Mouse (Mus musculus) spleen, postnatal 36 days (tissue): Measurements from ENCODE around the gene Olfr1123.
"Not testable (repeated sequence)": the region's sequence is repeated elsewhere in the genome, so short reads cannot be mapped to it uniquely, and the experiment has no call there.

Experiments used
- DNase-seq, 2 experiments: peaks; one replicate each; pipeline ENCODE4 v3.0.0; 2022; ENCODE audit warnings: low spot score in 2 of 2, mixed read lengths in 1 of 2

The Olfr1123 gene

DNA sequence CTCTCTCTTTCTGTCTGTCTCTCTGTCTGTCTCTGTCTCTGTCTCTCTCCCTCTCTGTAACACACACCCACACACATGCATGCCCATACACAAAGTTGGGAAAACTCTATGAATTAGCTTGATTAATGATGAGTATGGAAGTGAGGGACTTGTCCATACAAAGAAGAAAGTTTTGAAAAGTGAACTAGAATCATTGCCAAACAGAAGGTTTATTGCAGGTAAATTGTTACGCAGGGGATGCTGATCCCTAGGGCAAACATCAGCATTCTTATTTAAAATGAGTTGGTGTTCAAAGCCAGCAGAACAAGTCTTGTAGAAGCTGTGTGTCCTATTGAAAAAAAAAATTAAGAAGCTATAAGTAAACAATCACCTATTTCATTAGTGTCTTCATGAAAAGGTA lies at the start of gene Olfr1123:
Olfr1123 (plus strand) TSS at position 301 of the 400 bp plus-strand sequence.
- no peak for DNase-seq

DNA sequence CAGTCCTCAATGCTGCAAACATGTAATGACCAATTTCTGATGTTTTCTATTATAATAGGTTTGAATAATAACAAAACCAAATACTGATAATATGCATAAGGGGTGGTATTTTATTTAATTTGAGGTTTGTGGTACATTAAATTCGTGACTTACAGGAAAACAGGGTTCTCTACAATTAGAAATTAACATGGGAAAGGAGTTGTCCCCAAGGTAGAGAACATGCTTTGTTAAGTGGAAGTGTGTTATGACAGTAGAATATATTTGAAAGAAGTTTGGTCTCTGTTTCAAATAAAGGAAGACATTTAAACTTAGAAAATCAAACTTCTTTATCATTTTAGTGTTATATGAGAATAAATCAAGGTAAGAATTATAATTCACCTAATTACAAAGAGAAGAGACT lies 46.8 kb upstream of the Olfr1123 start, which contains the start of gene Olfr1121:
Olfr1121 (plus strand) TSS at position 301 of the 400 bp plus-strand sequence.
- DNase-seq, result no peak

DNA sequence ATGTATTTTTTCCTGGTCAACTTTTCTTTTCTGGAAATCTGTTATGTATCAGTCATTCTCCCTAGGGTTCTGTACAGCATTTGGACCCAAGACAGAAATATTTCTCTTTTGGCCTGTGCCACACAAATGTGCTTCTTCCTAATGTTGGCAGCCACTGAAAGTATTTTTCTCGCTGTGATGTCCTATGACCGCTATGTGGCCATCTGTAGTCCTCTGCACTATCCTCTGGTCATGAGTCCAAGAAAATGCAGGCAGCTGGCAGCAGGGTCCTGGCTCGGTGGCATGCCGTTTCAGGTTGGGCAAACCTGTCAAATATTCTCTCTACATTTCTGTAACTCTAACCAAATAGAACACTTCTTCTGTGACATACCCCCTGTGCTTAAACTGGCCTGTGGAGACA lies 44.7 kb upstream of the Olfr1123 start:
- no peak for DNase-seq

DNA sequence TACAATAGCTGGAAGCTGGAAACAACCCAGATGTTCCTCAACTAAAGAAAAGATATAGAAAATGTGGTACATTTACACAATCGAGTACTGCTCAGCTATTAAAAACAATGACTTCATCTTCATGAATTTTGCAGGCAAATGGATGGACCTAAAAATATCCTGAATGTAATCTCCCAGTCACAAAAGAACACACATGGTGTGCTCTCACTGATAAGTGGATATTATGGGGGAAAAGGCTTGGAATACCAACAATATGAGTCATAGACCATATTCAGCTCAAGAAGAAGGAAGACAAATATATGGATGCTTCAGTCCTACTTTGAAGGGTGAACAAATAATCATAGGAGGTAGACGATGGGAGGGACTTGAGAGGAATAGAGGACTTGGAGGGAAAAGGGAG lies 32.5 kb upstream of the Olfr1123 start:
- no peak for DNase-seq

DNA sequence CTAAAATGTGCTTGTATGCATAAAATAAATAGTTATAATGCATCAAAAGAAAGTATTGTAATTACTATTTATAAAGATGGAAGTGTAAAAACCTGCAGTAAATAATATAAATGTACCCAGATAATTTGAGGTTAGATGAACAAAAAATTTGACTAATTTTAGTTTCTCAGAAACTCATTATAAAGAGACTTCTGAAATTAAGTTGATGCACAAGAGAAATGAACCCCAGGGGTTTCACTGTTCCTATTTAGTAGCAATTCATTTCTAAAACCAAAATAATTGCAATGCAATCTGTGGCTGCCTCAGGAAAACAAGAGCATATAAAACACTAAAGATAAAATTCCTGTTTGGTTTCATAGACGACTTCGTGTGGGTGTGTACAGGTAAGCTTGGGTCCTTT lies 30.9 kb upstream of the Olfr1123 start, which contains the start of gene Olfr1122:
Olfr1122 (plus strand) TSS at position 301 of the 400 bp plus-strand sequence.
- DNase-seq, result no peak

DNA sequence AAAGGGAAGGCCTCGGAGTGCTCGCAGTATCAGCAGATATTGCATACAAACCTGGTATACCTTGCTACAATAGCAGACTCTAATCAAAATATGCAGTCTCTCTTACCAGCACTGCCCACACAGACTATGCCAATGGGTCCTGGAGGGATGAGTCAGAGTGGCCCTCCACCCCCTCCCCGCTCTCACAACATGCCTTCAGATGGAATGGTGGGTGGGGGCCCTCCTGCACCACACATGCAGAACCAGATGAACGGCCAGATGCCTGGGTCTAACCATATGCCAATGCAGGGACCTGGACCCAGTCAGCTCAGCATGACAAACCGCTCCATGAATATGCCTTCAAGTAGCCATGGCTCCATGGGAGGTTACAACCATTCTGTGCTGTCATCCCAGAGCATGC lies 22.8 kb upstream of the Olfr1123 start:
- DNase-seq, result not testable (repeated sequence)

DNA sequence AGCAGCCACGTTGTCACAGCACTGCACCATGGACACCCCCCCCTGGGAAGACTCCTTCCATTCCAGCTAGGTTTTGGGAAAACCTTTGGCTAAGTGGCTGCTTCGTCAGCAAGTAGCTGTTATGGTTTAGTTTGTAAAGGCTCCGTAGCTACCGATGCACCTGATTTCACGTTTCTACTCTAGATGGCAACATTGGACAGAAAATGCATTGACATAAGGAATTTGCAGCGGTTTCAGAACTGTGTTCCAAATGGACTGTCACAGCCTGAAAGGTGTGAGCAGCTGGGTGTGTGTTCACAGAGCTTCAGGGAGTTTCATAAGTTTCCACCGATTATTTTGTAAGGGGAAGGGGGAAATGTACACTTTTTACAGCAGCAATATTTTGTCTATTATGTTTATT lies 21.7 kb upstream of the Olfr1123 start:
- not testable (repeated sequence) for DNase-seq

DNA sequence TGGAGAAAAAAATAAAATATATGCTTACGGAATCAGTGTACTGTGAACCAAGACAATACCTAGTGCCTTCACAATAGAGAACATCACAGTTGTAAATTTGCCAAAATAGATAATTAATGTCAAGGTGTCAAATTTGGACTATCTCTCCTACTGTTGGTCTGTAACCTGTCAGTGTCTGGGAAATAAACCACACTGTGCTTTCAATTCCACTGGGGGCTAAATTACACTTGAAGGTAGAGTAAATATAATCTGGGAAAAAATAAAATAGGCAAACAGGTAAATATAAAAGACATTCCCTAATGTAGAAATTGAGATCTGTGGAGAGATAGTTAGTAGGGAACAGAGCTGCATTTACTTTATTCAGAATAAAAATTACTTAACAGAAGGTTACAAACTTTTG lies 13.5 kb downstream of the Olfr1123 start, which contains the start of gene Olfr1124:
Olfr1124 (plus strand) TSS at position 301 of the 400 bp plus-strand sequence.
- DNase-seq, result no peak

DNA sequence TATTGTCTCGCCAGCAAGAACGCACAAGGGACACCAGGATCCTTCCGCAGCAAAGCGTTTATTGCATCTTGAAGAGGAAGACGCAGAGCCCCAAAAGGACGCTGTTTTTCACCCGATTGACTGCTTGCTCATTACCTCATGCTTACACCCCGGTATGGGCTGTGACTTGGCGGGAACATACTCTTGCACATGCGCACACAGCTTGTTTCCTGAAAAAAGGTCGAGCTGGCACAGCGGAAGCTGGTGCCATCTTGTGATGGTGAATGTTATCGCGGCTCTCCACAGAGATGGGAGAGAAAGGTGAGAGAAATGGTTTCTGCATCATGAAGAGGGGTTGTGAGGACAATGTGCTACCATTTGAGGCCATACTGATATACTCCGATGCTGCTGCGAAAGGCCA lies 21.3 kb downstream of the Olfr1123 start:
- no peak for DNase-seq

DNA sequence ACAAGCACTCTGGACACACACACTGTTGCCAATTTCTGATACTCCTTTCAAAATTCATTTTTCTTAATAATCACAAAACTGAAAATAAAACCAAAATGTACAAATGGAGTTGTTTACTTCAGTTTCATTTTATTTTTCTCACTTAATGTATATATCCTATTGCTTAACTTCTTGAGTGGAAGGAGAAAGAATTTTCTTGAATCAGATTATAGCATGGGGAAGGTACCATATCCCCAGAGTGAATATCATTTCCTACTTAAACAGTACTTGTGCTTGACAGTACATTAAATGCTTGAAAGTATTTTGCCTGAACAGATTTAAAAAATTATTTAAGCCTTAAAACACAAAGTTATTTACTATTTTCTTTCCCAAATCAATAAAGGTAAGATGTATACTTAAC lies 37.2 kb downstream of the Olfr1123 start, which contains the start of gene Olfr1126:
Olfr1126 (plus strand) TSS at position 301 of the 400 bp plus-strand sequence.
- no peak for DNase-seq

DNA sequence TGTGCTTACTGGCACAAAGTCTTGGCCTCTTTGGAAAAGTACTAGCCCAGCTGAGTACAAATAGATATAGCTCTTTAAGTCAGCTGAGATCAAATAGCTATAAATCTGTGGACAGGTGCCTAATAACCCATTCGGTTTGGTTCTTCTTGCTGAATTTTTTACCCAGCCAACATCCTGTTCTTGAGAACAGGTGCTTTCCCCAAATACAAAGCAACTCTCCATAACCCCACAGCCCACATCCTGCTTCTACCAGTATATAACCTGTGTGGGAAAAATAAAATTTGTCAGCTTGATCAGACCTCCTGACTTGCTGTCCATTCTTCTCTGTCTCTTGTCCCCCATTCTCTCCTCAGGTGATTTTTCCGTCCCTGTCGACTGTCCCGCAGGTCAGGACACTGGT lies 45.3 kb downstream of the Olfr1123 start:
- no peak for DNase-seq
